Comparison of ENCODE assay signal across 9 mouse cellular contexts in the genomic region with DNA sequence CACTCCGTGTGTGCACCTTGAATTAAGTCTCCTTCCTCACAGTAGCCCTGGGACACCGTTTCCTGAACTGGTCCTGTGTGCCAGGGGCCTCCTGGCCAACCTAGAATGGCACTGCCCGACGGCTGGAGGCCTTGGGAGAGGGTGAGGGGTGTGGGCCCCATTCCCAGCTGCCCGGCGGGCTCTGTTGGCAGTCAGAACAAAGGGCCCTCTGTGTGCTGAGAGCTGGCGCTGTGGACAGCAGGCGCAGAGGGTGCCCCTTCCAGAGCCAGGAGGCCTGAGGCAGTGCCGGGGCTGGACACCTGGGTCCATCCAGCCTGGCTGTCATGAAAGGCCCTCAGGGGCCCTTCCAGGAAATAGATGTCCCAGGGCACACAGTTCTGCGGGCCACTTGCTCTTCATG. TPM values are rescaled to one million over a fixed set of nuclear protein-coding genes. Genes with fewer than 3 reads are reported as not detected.
A peak's percentile ranks its signal among the peaks of the same experiment; 100 is the strongest.
DNase-seq lines count a peak whose midpoint lies in the region.
"Had no signal": no experiment of that assay in that cellular context is flagged by ENCODE, and none has a peak within 500 bp of the region (broad histone marks: within the 10 kb centered on the region; RNA-seq: fewer than 3 reads in every experiment).

No protein-coding gene starts in this region.

- peak; percentile 78 for DNase-seq in layer of hippocampus, adult 11-12 months (ENCODE audit: low spot score)
- no peak for DNase-seq in layer of hippocampus, adult 9-10 months (ENCODE audit: low spot score)
- DNase-seq in frontal cortex, adult 2 months (ENCODE audit: extremely low spot score in 1 of 2, low spot score in 1 of 2) = peak; percentile 62 to 70
- DNase-seq in left cerebral cortex, postnatal 10 days (ENCODE audit: extremely low spot score in 1 of 2, low spot score in 2 of 2) = peak; percentile 77 to 79
- peak; percentile 54 for DNase-seq in right cerebral cortex, postnatal 14 days
- no peak for DNase-seq in kidney, postnatal 25 days
- DNase-seq in B cell, adult 2 months = no peak
- DNase-seq in heart, adult 8-10 months (ENCODE audit: low spot score) = no peak
- DNase-seq: thymus, postnatal 25 days had no signal

- intact Hi-C loops in left cerebral cortex, postnatal 10 days (cut with DNase I) = no loop called here

RNA-seq across cellular contexts. Expression of a gene that starts 9.8 kb away (rescaled TPM):
- polyA plus RNA-seq in frontal cortex, adult 2 months (2012; rRNA removed) = 256 and 260 TPM in 2 replicates
- total RNA-seq in left cerebral cortex, postnatal 10 days (2021) = 10 to 100 TPM; 84.1 to 90.3 TPM
- 10 to 100 TPM; 62.8 to 91.0 (median 81.6) TPM for total RNA-seq in heart, adult 8-10 months (2022)

RNA-seq across cellular contexts. Expression of a gene that starts 20.0 kb away (rescaled TPM):
- polyA plus RNA-seq in frontal cortex, adult 2 months (2012; rRNA removed) = 0.15 and 0.28 TPM in 2 replicates
- under 1 TPM; 0.32 to 0.93 TPM for total RNA-seq in left cerebral cortex, postnatal 10 days (2021)
- not detected for total RNA-seq in heart, adult 8-10 months (2022)

RNA-seq across cellular contexts. Expression of a gene that starts 24.4 kb away (rescaled TPM):
- 334 and 351 TPM in 2 replicates for polyA plus RNA-seq in frontal cortex, adult 2 months (2012; rRNA removed)
- 100 to 1,000 TPM; 229 to 244 TPM for total RNA-seq in left cerebral cortex, postnatal 10 days (2021)
- total RNA-seq in heart, adult 8-10 months (2022) = 100 to 1,000 TPM; 227 to 299 (median 259) TPM

RNA-seq across cellular contexts. Expression of a gene that starts 50.5 kb away (rescaled TPM):
- 2.1 and 3.4 TPM in 2 replicates for polyA plus RNA-seq in frontal cortex, adult 2 months (2012; rRNA removed)
- 1 to 10 TPM; 2.7 to 2.9 TPM for total RNA-seq in left cerebral cortex, postnatal 10 days (2021)
- total RNA-seq in heart, adult 8-10 months (2022) = 10 to 100 TPM; 21.1 to 33.0 (median 24.2) TPM

RNA-seq across cellular contexts. Expression of a gene that starts 50.7 kb away (rescaled TPM):
- 21.2 and 22.3 TPM in 2 replicates for polyA plus RNA-seq in frontal cortex, adult 2 months (2012; rRNA removed)
- 10 to 100 TPM; 14.3 to 19.2 TPM for total RNA-seq in left cerebral cortex, postnatal 10 days (2021)
- total RNA-seq in heart, adult 8-10 months (2022) = 10 to 100 TPM; 11.9 to 16.5 (median 14.3) TPM

Comparison
In these comparisons a context has a peak if more than half of its experiments do, and no peak if none do; other contexts are left out.
1. DNase-seq: peak in layer of hippocampus, adult 11-12 months (single experiment), frontal cortex, adult 2 months (2 of 2), left cerebral cortex, postnatal 10 days (2 of 2) and right cerebral cortex, postnatal 14 days (single experiment); none in layer of hippocampus, adult 9-10 months (single experiment), kidney, postnatal 25 days (0 of 2), B cell, adult 2 months (0 of 2) and heart, adult 8-10 months (single experiment).